Mouse (Mus musculus): ENCODE data around the gene Nhs. TPM values are rescaled to one million over a fixed set of nuclear protein-coding genes. Genes with fewer than 3 reads are reported as not detected.

Gene Nhs
- total and polyA plus RNA-seq, 3 experiments, result 0.16 to 0.55 (median 0.37) TPM

- Histone ChIP-seq H3K9ac (ENCODE audit: low read depth, low read length) (no peak overlapping the region), H3K4me1 (ENCODE audit: control insufficient read depth, insufficient read depth, low read length) (no peaks in the 10 kb centered on the region; the same call in 1 of the 2 replicates), H3K27me3 (ENCODE audit: control insufficient read depth, insufficient read depth, low read length) (no peaks in the 10 kb centered on the region), H3K36me3 (ENCODE audit: control insufficient read depth, insufficient read depth, low read length) (no peaks in the 10 kb centered on the region), H3K27ac (no peak overlapping the region), H3K4me3 (no peak overlapping the region), H3K79me2 (replicated peaks; ENCODE audit: control insufficient read depth, insufficient read depth, low read length) (no peaks in the 10 kb centered on the region)
- WGBS, result 24% methylated on average over 4 of the region's 4 CpGs
- TF ChIP-seq CTCF (IDR thresholded peaks at IDR 0.05) (no peak), POLR2A (IDR thresholded peaks at IDR 0.05; ENCODE audit: insufficient read depth, low read depth, low read length) (no peak), EP300 (IDR thresholded peaks at IDR 0.05; ENCODE audit: insufficient read depth, low read depth, low read length) (no peak)
- intact Hi-C loops (cut with DNase I), result loop anchor here (10.0 kb wide), 2 partner anchors 86 to 134 kb away; no protein-coding TSS in a partner anchor
- DNase-seq, result peak; percentile 44 to 50
These were observed 198.4 kb downstream of the Nhs start for GRCm38 (mm10) chrX:161961176-161961575.

GRCm38 (mm10) chrX:161952356-161952755 lies 207.2 kb downstream of the Nhs start:
- no peak for DNase-seq
- Histone ChIP-seq H3K27me3 (ENCODE audit: control insufficient read depth, insufficient read depth, low read length) (no peaks in the 10 kb centered on the region), H3K36me3 (ENCODE audit: control insufficient read depth, insufficient read depth, low read length) (no peaks in the 10 kb centered on the region), H3K4me1 (ENCODE audit: control insufficient read depth, insufficient read depth, low read length) (no peaks in the 10 kb centered on the region), H3K79me2 (replicated peaks; ENCODE audit: control insufficient read depth, insufficient read depth, low read length) (no peaks in the 10 kb centered on the region), H3K9ac (ENCODE audit: low read depth, low read length) (no peak overlapping the region), H3K27ac (no peak overlapping the region), H3K4me3 (no peak overlapping the region)
- TF ChIP-seq EP300 (IDR thresholded peaks at IDR 0.05; ENCODE audit: insufficient read depth, low read depth, low read length) (no peak), POLR2A (IDR thresholded peaks at IDR 0.05; ENCODE audit: insufficient read depth, low read depth, low read length) (no peak), CTCF (IDR thresholded peaks at IDR 0.05) (no peak)
- intact Hi-C loops (cut with DNase I), result no loop called here

GRCm38 (mm10) chrX:161943098-161943680 lies 216.3 kb downstream of the Nhs start:
- H3K9ac ChIP-seq (ENCODE audit: low read depth, low read length), result no peak overlapping the region
- no peak for TF ChIP-seq EP300 (IDR thresholded peaks at IDR 0.05; ENCODE audit: insufficient read depth, low read depth, low read length)
- no peak for TF ChIP-seq POLR2A (IDR thresholded peaks at IDR 0.05; ENCODE audit: insufficient read depth, low read depth, low read length)
- TF ChIP-seq CTCF (IDR thresholded peaks at IDR 0.05), result no peak
- H3K79me2 ChIP-seq (replicated peaks; ENCODE audit: control insufficient read depth, insufficient read depth, low read length), result no peaks in the 10 kb centered on the region
- no peaks in the 10 kb centered on the region for H3K4me1 ChIP-seq (ENCODE audit: control insufficient read depth, insufficient read depth, low read length)
- H3K27ac ChIP-seq, result no peak overlapping the region
- no peaks in the 10 kb centered on the region for H3K27me3 ChIP-seq (ENCODE audit: control insufficient read depth, insufficient read depth, low read length)
- WGBS, result 55% methylated on average over 4 of the region's 4 CpGs
- no peak overlapping the region for H3K4me3 ChIP-seq
- intact Hi-C loops (cut with DNase I), result no loop called here
- DNase-seq, result no peak
- H3K36me3 ChIP-seq (ENCODE audit: control insufficient read depth, insufficient read depth, low read length), result no peaks in the 10 kb centered on the region

GRCm38 (mm10) chrX:161940696-161941095 lies 218.8 kb downstream of the Nhs start:
- DNase-seq, result no peak
- WGBS, result 74% methylated on average over 2 of the region's 2 CpGs

GRCm38 (mm10) chrX:161926683-161927053 lies 232.9 kb downstream of the Nhs start:
- no peak overlapping the region for H3K4me3 ChIP-seq
- peaks cover 3% of the 10 kb centered on the region; the same call in 1 of the 2 replicates for H3K4me1 ChIP-seq (ENCODE audit: control insufficient read depth, insufficient read depth, low read length)
- no peaks in the 10 kb centered on the region for H3K79me2 ChIP-seq (replicated peaks; ENCODE audit: control insufficient read depth, insufficient read depth, low read length)
- no peak overlapping the region for H3K27ac ChIP-seq
- no peak overlapping the region for H3K9ac ChIP-seq (ENCODE audit: low read depth, low read length)
- intact Hi-C loops (cut with DNase I), result no loop called here
- no peaks in the 10 kb centered on the region for H3K27me3 ChIP-seq (ENCODE audit: control insufficient read depth, insufficient read depth, low read length)
- no peaks in the 10 kb centered on the region for H3K36me3 ChIP-seq (ENCODE audit: control insufficient read depth, insufficient read depth, low read length)
- no peak for TF ChIP-seq POLR2A (IDR thresholded peaks at IDR 0.05; ENCODE audit: insufficient read depth, low read depth, low read length)
- TF ChIP-seq EP300 (IDR thresholded peaks at IDR 0.05; ENCODE audit: insufficient read depth, low read depth, low read length), result no peak
- TF ChIP-seq CTCF (IDR thresholded peaks at IDR 0.05), result no peak
- DNase-seq, result no peak

More at GRCm38 (mm10) chrX:161940696-161941095, 218.8 kb downstream of the Nhs start:
- Histone ChIP-seq H3K36me3 (ENCODE audit: control insufficient read depth, insufficient read depth, low read length) (no peaks in the 10 kb centered on the region), H3K4me3 (no peak overlapping the region), H3K79me2 (replicated peaks; ENCODE audit: control insufficient read depth, insufficient read depth, low read length) (no peaks in the 10 kb centered on the region), H3K9ac (ENCODE audit: low read depth, low read length) (no peak overlapping the region), H3K27ac (no peak overlapping the region), H3K27me3 (ENCODE audit: control insufficient read depth, insufficient read depth, low read length) (no peaks in the 10 kb centered on the region), H3K4me1 (ENCODE audit: control insufficient read depth, insufficient read depth, low read length) (no peaks in the 10 kb centered on the region)
- TF ChIP-seq POLR2A (IDR thresholded peaks at IDR 0.05; ENCODE audit: insufficient read depth, low read depth, low read length) (no peak), CTCF (IDR thresholded peaks at IDR 0.05) (no peak), EP300 (IDR thresholded peaks at IDR 0.05; ENCODE audit: insufficient read depth, low read depth, low read length) (no peak)
- intact Hi-C loops (cut with DNase I), result no loop called here

GRCm38 (mm10) chrX:161925973-161926682 lies 233.4 kb downstream of the Nhs start:
- no peaks in the 10 kb centered on the region for H3K36me3 ChIP-seq (ENCODE audit: control insufficient read depth, insufficient read depth, low read length)
- no peak for DNase-seq
- intact Hi-C loops (cut with DNase I), result no loop called here
- no peak overlapping the region for H3K9ac ChIP-seq (ENCODE audit: low read depth, low read length)
- TF ChIP-seq CTCF (IDR thresholded peaks at IDR 0.05) (no peak), EP300 (IDR thresholded peaks at IDR 0.05; ENCODE audit: insufficient read depth, low read depth, low read length) (no peak), POLR2A (IDR thresholded peaks at IDR 0.05; ENCODE audit: insufficient read depth, low read depth, low read length) (no peak)
- H3K4me1 ChIP-seq (ENCODE audit: control insufficient read depth, insufficient read depth, low read length), result peaks cover 3% of the 10 kb centered on the region; the same call in 1 of the 2 replicates
- WGBS, result 38% methylated on average over 6 of the region's 6 CpGs
- H3K27me3 ChIP-seq (ENCODE audit: control insufficient read depth, insufficient read depth, low read length), result no peaks in the 10 kb centered on the region
- no peak overlapping the region for H3K4me3 ChIP-seq
- no peak overlapping the region for H3K27ac ChIP-seq
- H3K79me2 ChIP-seq (replicated peaks; ENCODE audit: control insufficient read depth, insufficient read depth, low read length), result no peaks in the 10 kb centered on the region

Measured in heart, adult 2 months (tissue).